Mouse (Mus musculus) kidney, postnatal 0 days (tissue): ENCODE data around the gene Rec114. TPM values are rescaled to one million over a fixed set of nuclear protein-coding genes. Genes with fewer than 3 reads are reported as not detected.

ENCODE experiments used
- ATAC-seq: fragments of 200-750 bp; cut with Nextera tagmentation; replicated peaks from 2 replicates; pipeline ENCODE4 v1.8.0; 2017; ENCODE audit warnings: low read depth, moderate number of reproducible peaks, moderate TSS enrichment, moderate library complexity; ENCODE audit not compliant: low FRiP score
- DNase-seq: peaks from one replicate; pipeline ENCODE4 v3.0.0-alpha.2; 2016; ENCODE audit warnings: low spot score
- H3K27ac ChIP-seq: fragments of 300-500 bp; sonication (generic); 2 replicates; pipeline ENCODE4 v1.5.1; 2014; ENCODE audit warnings: mild to moderate bottlenecking
- H3K27me3 ChIP-seq: fragments of 300-500 bp; sonication (generic); 2 replicates; pipeline ENCODE4 v1.6.1; 2014; ENCODE audit warnings: low read length, mixed read lengths; ENCODE audit not compliant: insufficient read depth
- H3K36me3 ChIP-seq: fragments of 300-500 bp; sonication (generic); 2 replicates; pipeline ENCODE4 v1.6.1; 2014; ENCODE audit warnings: low read length, mixed read lengths; ENCODE audit not compliant: insufficient read depth
- H3K4me1 ChIP-seq: fragments of 300-500 bp; sonication (generic); replicated peaks from 2 replicates; pipeline ENCODE4 v1.6.1; 2014; ENCODE audit warnings: antibody characterized with exemption, low read length, mixed read lengths; ENCODE audit not compliant: insufficient read depth
- H3K4me2 ChIP-seq: fragments of 300-500 bp; sonication (generic); 2 replicates; pipeline ENCODE4 v1.6.1; 2014; ENCODE audit warnings: mild to moderate bottlenecking, low read length, moderate library complexity, mixed read lengths
- H3K4me3 ChIP-seq: fragments of 300-500 bp; sonication (generic); replicated peaks from 2 replicates; pipeline ENCODE4 v1.5.1; 2014; ENCODE audit warnings: low read depth, low read length
- H3K9ac ChIP-seq: fragments of 300-500 bp; sonication (generic); 2 replicates; pipeline ENCODE4 v1.6.1; 2014; ENCODE audit warnings: low read depth, low read length
- H3K9me3 ChIP-seq: fragments of 300-500 bp; sonication (generic); replicated peaks from 2 replicates; pipeline ENCODE4 v1.6.1; 2016; ENCODE audit warnings: low read length, inconsistent platforms, mixed read lengths
- CTCF ChIP-seq: IDR thresholded peaks from 2 replicates; pipeline ENCODE4 v1.5.1; 2016; ENCODE audit warnings: antibody characterized with exemption, low read depth, mild to moderate bottlenecking, moderate library complexity
- WGBS: fragments of 180-500 bp; shearing (Covaris S2); extraction: QIAGEN DNeasy Blood & Tissue Kit; methylation state at CpG from one replicate; pipeline ENCODE4 v1.1.7; 2014; 5-methylcytosine and 5-hydroxymethylcytosine counted together
- polyA plus RNA-seq: library from polyadenylated mRNA; unstranded; fragments of >200 nt; fragmentation: Nextera tagmentation; extraction: Ambion mirVana; gene quantifications from 2 replicates; pipeline ENCODE4 v1.2.1, GENCODE M21; 2015

Gene Rec114
- 1.0 and 1.2 TPM in 2 replicates for polyA plus RNA-seq

- Histone ChIP-seq H3K36me3 (no peaks in the 10 kb centered on the region), H3K4me2 (no peak within 1 kb of the TSS), H3K27ac (no peak within 1 kb of the TSS), H3K4me3 (no peak within 1 kb of the TSS), H3K9me3 (no peaks in the 10 kb centered on the region), H3K9ac (no peak within 1 kb of the TSS), H3K27me3 (no peaks in the 10 kb centered on the region), H3K4me1 (no peaks in the 10 kb centered on the region)
- ATAC-seq, result no peak
- no peak for TF ChIP-seq CTCF
- 77% methylated on average over 3 of the region's 3 CpGs for WGBS
- DNase-seq, result no peak
Measured at GRCm38 (mm10) chr9:58743702-58744248, at the start of gene Rec114. Gene Rec114 (minus strand): TSS chr9:58743964.

- no peaks in the 10 kb centered on the region for H3K36me3 ChIP-seq
- 91% methylated on average over 3 of the region's 3 CpGs for WGBS
Measured at GRCm38 (mm10) chr9:58789476-58789875, 45.7 kb upstream of the Rec114 start.

GRCm38 (mm10) chr9:58775363-58775762 lies 31.6 kb upstream of the Rec114 start:
- peak; percentile 51; the same call in 1 of the 2 replicates for TF ChIP-seq CTCF
- no peak overlapping the region for H3K27ac ChIP-seq
- H3K36me3 ChIP-seq, result no peaks in the 10 kb centered on the region
- no peaks in the 10 kb centered on the region for H3K4me1 ChIP-seq
- ATAC-seq (no peak), DNase-seq (no peak)
- no peak overlapping the region for H3K9ac ChIP-seq
- 22% methylated on average over 2 of the region's 2 CpGs for WGBS
- H3K4me2 ChIP-seq, result no peak overlapping the region
- no peaks in the 10 kb centered on the region for H3K9me3 ChIP-seq
- H3K4me3 ChIP-seq, result no peak overlapping the region
- H3K27me3 ChIP-seq, result no peaks in the 10 kb centered on the region

More at GRCm38 (mm10) chr9:58789476-58789875, 45.7 kb upstream of the Rec114 start:
- Histone ChIP-seq H3K9ac (no peak overlapping the region), H3K4me3 (no peak overlapping the region), H3K27ac (no peak overlapping the region), H3K9me3 (no peaks in the 10 kb centered on the region), H3K27me3 (no peaks in the 10 kb centered on the region), H3K4me2 (no peak overlapping the region), H3K4me1 (no peaks in the 10 kb centered on the region)
- no peak for ATAC-seq
- TF ChIP-seq CTCF, result no peak
- DNase-seq, result no peak

GRCm38 (mm10) chr9:58774761-58775160 lies 31.0 kb upstream of the Rec114 start:
- Histone ChIP-seq H3K27me3 (no peaks in the 10 kb centered on the region), H3K9ac (no peak overlapping the region), H3K27ac (no peak overlapping the region), H3K4me2 (no peak overlapping the region), H3K4me3 (no peak overlapping the region), H3K36me3 (no peaks in the 10 kb centered on the region), H3K9me3 (no peaks in the 10 kb centered on the region), H3K4me1 (no peaks in the 10 kb centered on the region)
- ATAC-seq, result no peak
- no peak for TF ChIP-seq CTCF
- WGBS, result 61% methylated on average over 3 of the region's 3 CpGs
- DNase-seq, result no peak

GRCm38 (mm10) chr9:58769943-58770342 lies 26.2 kb upstream of the Rec114 start:
- DNase-seq (no peak), ATAC-seq (no peak)
- Histone ChIP-seq H3K27ac (no peak overlapping the region), H3K36me3 (no peaks in the 10 kb centered on the region), H3K4me3 (no peak overlapping the region), H3K9me3 (no peaks in the 10 kb centered on the region), H3K4me1 (no peaks in the 10 kb centered on the region), H3K4me2 (no peak overlapping the region), H3K9ac (no peak overlapping the region), H3K27me3 (no peaks in the 10 kb centered on the region)
- TF ChIP-seq CTCF, result no peak
- 49% methylated on average over 12 of the region's 12 CpGs for WGBS

- no peak for TF ChIP-seq CTCF
- peak; percentile 3 for DNase-seq
Measured at GRCm38 (mm10) chr9:58766959-58767955, 23.5 kb upstream of the Rec114 start.

More at GRCm38 (mm10) chr9:58766959-58767955, 23.5 kb upstream of the Rec114 start:
- ATAC-seq, result peak; percentile 95
- Histone ChIP-seq H3K4me3 (no peak overlapping the region), H3K27me3 (no peaks in the 10 kb centered on the region), H3K9me3 (no peaks in the 10 kb centered on the region), H3K9ac (no peak overlapping the region), H3K4me2 (no peak overlapping the region), H3K27ac (no peak overlapping the region), H3K36me3 (no peaks in the 10 kb centered on the region), H3K4me1 (no peaks in the 10 kb centered on the region)
- 70% methylated on average over 16 of the region's 17 CpGs for WGBS
